Mouse (Mus musculus) hindbrain, embryonic 10.5 days (tissue): Measurements from ENCODE around the gene Ocln. TPM values are rescaled to one million over a fixed set of nuclear protein-coding genes. Genes with fewer than 3 reads are reported as not detected.
A peak's percentile ranks its signal among the peaks of the same experiment; 100 is the strongest.

Experiments used
- DNase-seq: peaks from one replicate; pipeline ENCODE4 v3.0.0-alpha.2; 2017; ENCODE audit warnings: low spot score
- H3K27ac ChIP-seq: fragments of 300-500 bp; sonication (generic); 2 replicates; pipeline ENCODE4 v1.5.1; 2016; ENCODE audit warnings: mild to moderate bottlenecking, moderate library complexity
- H3K27me3 ChIP-seq: fragments of 300-500 bp; sonication (generic); 2 replicates; pipeline ENCODE4 v1.6.1; 2016; ENCODE audit warnings: mild to moderate bottlenecking; ENCODE audit not compliant: poor library complexity, insufficient read depth, severe bottlenecking
- H3K36me3 ChIP-seq: fragments of 300-500 bp; sonication (generic); 2 replicates; pipeline ENCODE4 v1.6.1; 2016; ENCODE audit warnings: mild to moderate bottlenecking, moderate library complexity
- H3K4me1 ChIP-seq: fragments of 300-500 bp; sonication (generic); replicated peaks from 2 replicates; pipeline ENCODE4 v1.6.1; 2016; ENCODE audit warnings: mild to moderate bottlenecking
- H3K4me3 ChIP-seq: fragments of 300-500 bp; sonication (generic); 2 replicates; pipeline ENCODE4 v1.5.1; 2016; ENCODE audit warnings: mild to moderate bottlenecking, moderate library complexity
- H3K9me3 ChIP-seq: fragments of 300-500 bp; sonication (generic); 2 replicates; pipeline ENCODE4 v1.6.1; 2016; ENCODE audit warnings: mild to moderate bottlenecking, moderate library complexity
- WGBS: fragments of 180-500 bp; shearing (Covaris S2); methylation state at CpG from one replicate; pipeline ENCODE4 v1.1.7; 2016; 5-methylcytosine and 5-hydroxymethylcytosine counted together
- polyA plus RNA-seq: library from polyadenylated mRNA; unstranded; fragments of >200 nt; fragmentation: Nextera tagmentation; extraction: Ambion mirVana; gene quantifications from 2 replicates; pipeline ENCODE4 v1.2.1, GENCODE M21; 2016

Gene Ocln
- polyA plus RNA-seq, 1 experiment from 2014 or later: 4.4 TPM

DNA sequence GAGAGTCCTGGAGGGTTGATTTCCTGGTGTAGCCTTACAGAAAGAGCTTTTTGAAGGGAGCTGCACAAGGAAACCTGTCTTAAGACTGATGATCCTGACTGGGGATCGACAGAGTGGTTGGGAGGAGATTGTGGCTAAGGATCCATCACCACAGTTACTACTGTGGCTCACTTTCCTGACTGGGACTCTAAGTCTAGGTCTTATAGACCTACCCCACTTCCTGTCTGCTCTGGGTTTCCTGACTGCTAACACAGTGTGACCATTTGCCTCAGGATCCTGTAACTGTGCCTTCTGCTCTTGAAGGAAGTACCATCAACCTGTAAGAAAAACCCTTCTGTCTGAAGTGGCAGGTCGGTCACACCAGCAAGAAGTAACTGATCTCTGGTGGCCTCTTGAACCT lies 18.2 kb upstream of the Ocln start:
- Histone ChIP-seq H3K27me3 (no peaks in the 10 kb centered on the region), H3K4me3 (no peak overlapping the region), H3K36me3 (no peaks in the 10 kb centered on the region), H3K9me3 (no peaks in the 10 kb centered on the region), H3K4me1 (no peaks in the 10 kb centered on the region), H3K27ac (no peak overlapping the region)
- 84% methylated on average over 2 of the region's 2 CpGs for WGBS
- DNase-seq: no peak

DNA sequence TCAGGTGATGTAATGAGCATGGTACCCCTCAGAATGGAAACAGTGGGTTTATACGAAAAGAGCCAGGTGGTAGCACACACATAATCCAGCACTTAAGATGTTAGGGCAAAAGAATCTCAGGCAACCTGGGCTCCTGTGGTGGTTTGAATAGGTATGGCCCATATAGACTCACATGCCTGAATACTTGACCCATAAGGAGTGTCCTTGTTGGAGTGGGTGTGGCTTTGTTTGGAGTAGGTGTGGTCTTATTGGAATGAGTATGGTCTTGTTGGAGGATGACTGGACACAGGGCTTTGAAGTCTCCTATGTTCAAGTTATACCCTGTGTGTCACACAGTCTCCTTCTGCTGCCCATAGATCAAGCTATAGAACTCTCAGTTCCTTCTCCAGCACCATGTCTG lies 15.8 kb upstream of the Ocln start:
- Histone ChIP-seq H3K4me3 (no peak overlapping the region), H3K27ac (no peak overlapping the region), H3K9me3 (no peaks in the 10 kb centered on the region), H3K36me3 (no peaks in the 10 kb centered on the region), H3K4me1 (no peaks in the 10 kb centered on the region), H3K27me3 (no peaks in the 10 kb centered on the region)
- no peak for DNase-seq
- WGBS: 98% methylated on average over 1 of the region's 1 CpGs

DNA sequence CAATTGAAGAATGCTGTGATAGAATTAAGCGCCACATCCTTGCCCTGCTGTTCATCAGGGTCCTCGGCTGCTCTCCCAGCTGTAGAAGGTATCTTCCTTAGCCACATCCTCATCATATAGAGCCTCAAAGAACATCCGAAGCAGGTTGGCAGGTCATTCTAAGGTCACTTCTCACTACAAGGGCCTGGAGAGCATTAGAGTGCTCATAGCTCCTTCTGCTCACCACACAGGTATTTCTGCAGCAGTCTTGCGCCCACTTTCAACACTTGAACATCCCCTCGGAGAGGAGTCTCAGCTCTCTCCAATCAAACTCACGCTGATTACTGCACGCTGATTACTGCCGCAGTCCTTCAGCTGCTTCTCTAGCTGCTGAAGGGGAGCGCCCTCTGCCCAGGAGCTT lies 6.9 kb upstream of the Ocln start:
- Histone ChIP-seq H3K4me3 (no peak overlapping the region), H3K4me1 (no peaks in the 10 kb centered on the region), H3K9me3 (no peaks in the 10 kb centered on the region), H3K27ac (no peak overlapping the region), H3K36me3 (no peaks in the 10 kb centered on the region), H3K27me3 (peaks cover 7% of the 10 kb centered on the region; the same call in 1 of the 2 replicates)
- WGBS: 79% methylated on average over 9 of the region's 9 CpGs
- DNase-seq: no peak

DNA sequence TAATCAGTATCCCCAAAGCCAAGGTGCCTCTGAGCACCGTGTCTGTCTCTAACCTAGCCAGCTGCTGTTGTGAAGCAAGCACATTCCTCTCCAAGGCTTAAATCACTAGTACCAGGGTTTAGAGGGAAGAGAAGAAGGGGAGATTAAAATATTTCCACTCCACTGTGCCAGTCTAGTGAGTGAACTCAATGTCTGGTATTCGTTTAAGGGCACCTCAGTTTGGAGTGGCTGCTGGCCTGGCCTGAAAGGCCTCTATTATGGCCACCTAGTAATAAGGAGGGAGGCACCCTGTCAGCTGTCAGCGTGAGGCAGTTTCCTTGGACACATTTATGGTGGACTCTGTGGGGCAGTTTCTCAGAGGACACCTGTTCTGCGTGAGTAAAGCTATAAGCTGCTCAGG lies 4.5 kb upstream of the Ocln start:
- Histone ChIP-seq H3K27ac (no peak overlapping the region), H3K27me3 (peaks cover 31% of the 10 kb centered on the region), H3K4me3 (no peak overlapping the region), H3K9me3 (no peaks in the 10 kb centered on the region), H3K4me1 (peaks cover 11% of the 10 kb centered on the region), H3K36me3 (no peaks in the 10 kb centered on the region)
- WGBS: 69% methylated on average over 4 of the region's 4 CpGs
- no peak for DNase-seq

DNA sequence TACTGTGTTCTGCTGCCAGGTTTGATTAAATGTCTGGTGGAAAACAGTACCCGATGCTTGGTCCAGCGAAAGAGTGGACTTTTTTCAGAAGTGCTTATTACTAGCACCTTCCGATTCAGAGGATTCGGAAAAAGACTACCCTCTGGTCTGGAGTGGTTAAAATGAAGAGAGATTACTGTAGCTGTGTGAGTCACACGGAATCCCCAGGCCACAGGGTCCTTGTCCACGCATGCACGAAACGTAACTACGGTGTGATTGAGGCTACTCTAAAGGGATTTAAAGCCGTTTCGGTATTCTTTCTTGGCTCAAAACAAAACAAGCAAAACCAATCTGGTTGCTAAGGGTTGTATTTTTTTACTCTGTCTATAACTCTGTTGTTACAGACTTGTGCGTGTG lies 522 bp upstream of the Ocln start:
- Histone ChIP-seq H3K27me3 (peaks cover 62% of the 10 kb centered on the region), H3K36me3 (no peaks in the 10 kb centered on the region), H3K27ac (0 out of 2 replicates have a peak overlapping the region, but pooled peaks have one; percentile 68), H3K9me3 (no peaks in the 10 kb centered on the region), H3K4me3 (peak overlapping the region; percentile 74), H3K4me1 (peaks cover 21% of the 10 kb centered on the region)
- DNase-seq: no peak
- WGBS: 7% methylated on average over 12 of the region's 12 CpGs

DNA sequence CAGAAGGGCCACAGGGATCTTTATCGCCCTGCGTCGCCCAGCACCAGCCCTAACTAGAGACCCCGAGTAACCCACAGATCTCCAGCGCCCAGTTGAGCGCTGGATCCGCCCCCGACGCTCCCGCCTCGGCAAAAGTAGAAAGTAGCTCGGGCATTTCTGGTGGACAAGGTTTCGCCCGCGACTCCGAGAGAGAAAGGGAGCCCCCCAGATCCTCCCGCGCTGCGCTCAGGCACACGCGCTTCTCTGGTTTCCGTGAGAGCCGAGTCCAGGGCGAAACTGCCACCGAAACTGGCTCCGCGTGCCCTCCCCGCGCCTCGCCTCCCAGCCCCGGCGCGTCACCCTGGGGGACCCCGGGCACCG lies 529 bp downstream of the Ocln start:
- under 1% methylated on average over 35 of the region's 35 CpGs for WGBS
- Histone ChIP-seq H3K27me3 (peaks cover 62% of the 10 kb centered on the region), H3K4me1 (peaks cover 21% of the 10 kb centered on the region), H3K9me3 (no peaks in the 10 kb centered on the region), H3K36me3 (no peaks in the 10 kb centered on the region), H3K4me3 (peak overlapping the region; percentile 74), H3K27ac (peak overlapping the region; percentile 68)
- no peak for DNase-seq

DNA sequence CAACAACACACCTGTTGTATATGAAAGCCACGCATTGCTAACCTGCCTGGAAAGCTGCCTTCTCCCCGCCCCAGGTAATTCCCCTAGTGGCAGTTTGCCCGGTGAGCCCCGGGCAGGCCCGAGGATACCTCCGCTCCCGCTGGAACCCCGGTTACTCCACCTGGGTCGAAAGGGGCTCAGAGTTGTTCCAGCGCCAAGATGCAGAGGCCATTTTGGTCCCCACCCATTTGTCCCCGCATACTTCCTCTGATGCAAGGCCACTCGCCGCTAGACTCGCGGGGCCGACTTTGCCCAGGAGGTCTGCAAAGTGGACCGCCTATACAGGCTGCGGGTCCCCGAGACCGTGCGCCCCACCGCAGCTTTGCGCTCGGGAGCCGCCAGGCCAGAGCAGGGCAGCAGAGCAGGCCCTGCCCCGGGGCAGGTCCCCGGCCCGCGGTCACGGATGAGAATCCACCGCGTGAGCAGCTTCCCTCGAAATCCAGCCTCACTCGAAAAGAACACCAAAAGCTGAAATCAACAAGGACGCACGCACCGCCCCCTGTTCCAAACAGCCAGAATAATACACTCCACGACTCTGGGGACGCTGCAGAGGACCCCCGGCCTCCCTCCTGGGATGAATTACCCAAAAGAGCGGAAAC lies 1.0 kb downstream of the Ocln start:
- WGBS: 1% methylated on average over 41 of the region's 41 CpGs
- H3K36me3 ChIP-seq: no peaks in the 10 kb centered on the region
- peaks cover 62% of the 10 kb centered on the region for H3K27me3 ChIP-seq
- peak overlapping the region; percentile 74 for H3K4me3 ChIP-seq
- peak; percentile 44 for DNase-seq
- H3K27ac ChIP-seq: peak overlapping the region; percentile 68
- H3K9me3 ChIP-seq: no peaks in the 10 kb centered on the region
- peaks cover 21% of the 10 kb centered on the region for H3K4me1 ChIP-seq

DNA sequence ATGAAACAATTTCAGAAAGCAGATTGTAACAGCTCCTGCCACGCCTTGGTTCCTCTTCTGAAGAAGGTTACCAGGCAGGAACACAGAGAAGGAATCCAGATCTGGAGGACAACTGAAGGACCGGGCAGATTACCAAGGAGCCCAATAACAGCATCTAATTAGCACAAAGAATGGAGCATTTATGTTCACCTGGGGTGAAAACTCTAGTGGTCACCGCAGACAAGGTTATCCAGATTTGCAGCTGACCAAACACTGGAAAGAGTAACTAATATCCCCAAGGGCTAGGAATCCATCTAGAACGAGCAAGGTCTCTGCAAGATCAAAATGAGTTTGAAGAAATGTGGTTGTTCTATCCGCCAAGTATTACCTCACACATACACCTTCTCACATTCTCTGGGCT lies 5.2 kb downstream of the Ocln start:
- H3K36me3 ChIP-seq: no peaks in the 10 kb centered on the region
- H3K9me3 ChIP-seq: no peaks in the 10 kb centered on the region
- no peak overlapping the region for H3K27ac ChIP-seq
- no peak for DNase-seq
- 76% methylated on average over 5 of the region's 5 CpGs for WGBS
- H3K27me3 ChIP-seq: peaks cover 33% of the 10 kb centered on the region
- peaks cover 12% of the 10 kb centered on the region for H3K4me1 ChIP-seq
- H3K4me3 ChIP-seq: no peak overlapping the region

DNA sequence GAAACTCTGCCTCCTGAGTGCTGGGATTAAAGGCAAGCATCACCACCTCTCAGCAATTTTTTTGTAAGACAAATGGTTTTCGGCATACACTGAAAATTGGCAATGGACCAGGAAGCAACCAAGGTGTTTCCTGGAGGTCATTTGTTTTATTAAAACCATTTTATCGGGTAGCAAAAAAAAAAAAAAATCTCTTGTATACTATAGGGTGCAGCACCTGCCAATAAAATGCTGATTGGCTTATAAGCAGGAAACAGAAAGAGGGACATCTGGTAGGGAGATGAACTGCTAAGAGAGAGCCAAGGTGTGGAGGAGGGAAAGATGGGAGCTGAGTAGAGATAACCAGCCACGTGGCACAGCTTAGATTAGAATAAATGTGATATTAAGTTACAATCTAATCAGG lies 7.0 kb downstream of the Ocln start:
- no peaks in the 10 kb centered on the region for H3K9me3 ChIP-seq
- H3K4me1 ChIP-seq: no peaks in the 10 kb centered on the region
- 90% methylated on average over 3 of the region's 3 CpGs for WGBS
- H3K4me3 ChIP-seq: no peak overlapping the region
- no peak for DNase-seq
- no peak overlapping the region for H3K27ac ChIP-seq
- peaks cover 16% of the 10 kb centered on the region for H3K27me3 ChIP-seq
- no peaks in the 10 kb centered on the region for H3K36me3 ChIP-seq

DNA sequence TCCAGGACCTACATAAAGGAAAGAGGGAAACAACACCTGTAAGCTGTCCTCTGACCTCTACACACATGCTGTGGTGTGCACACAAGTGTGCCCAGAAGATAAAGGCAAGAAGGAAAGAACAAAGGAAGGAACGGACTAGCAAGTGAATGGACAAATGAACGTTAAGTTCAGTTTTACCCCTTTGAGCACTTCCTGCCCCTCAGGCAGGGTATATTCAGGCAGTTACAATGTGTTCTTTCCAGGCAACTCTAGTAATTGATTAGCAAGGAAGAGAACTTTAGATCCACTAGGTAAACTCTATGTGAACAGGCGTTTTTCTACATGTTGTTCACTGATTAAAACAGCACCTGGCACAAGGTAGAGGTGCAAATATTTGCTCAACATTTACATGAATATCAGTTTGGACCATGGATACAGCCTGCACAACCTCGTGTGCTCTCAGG lies 8.3 kb downstream of the Ocln start:
- WGBS: 78% methylated on average over 4 of the region's 4 CpGs
- no peaks in the 10 kb centered on the region for H3K36me3 ChIP-seq
- H3K27ac ChIP-seq: no peak overlapping the region
- no peaks in the 10 kb centered on the region for H3K4me1 ChIP-seq
- no peaks in the 10 kb centered on the region for H3K9me3 ChIP-seq
- no peak for DNase-seq
- no peak overlapping the region for H3K4me3 ChIP-seq
- H3K27me3 ChIP-seq: peaks cover 3% of the 10 kb centered on the region; the same call in 1 of the 2 replicates

DNA sequence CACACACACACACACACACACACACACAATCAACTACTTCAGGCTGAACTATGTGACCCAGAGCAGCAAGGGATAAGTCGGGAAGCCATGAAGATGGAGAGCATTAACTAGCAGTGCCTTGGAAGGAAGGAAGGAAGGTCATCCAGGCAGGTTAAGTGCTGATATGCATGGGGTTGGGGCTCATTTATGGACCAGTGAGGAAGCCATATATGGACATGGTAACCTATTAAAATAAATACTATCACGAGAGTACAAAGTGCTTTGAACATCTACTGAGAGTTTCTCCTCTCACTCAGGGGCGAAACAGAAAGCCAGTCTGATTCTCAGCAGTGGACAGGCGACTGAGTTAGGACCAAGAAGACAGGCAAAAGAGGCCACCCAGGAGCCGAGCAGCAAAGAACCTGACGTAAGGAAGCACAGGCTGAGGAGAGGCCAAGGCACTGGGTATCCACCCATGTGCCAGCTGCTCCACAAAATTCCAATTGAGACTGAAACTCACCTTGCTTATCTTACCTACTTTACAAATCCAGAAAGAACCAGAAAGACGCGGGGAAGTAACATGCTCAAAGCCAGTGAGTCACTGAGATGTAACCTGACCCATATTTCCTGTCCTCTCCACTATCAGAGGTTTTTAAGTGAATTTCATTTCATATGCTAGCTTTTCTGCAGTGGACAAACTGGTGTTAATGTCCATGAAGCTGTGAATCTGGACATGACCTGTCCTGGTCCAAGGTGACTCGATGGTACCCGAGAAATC lies 9.3 kb downstream of the Ocln start:
- no peaks in the 10 kb centered on the region for H3K27me3 ChIP-seq
- H3K27ac ChIP-seq: no peak overlapping the region
- WGBS: 82% methylated on average over 10 of the region's 10 CpGs
- H3K4me3 ChIP-seq: no peak overlapping the region
- no peaks in the 10 kb centered on the region for H3K36me3 ChIP-seq
- no peak for DNase-seq
- H3K9me3 ChIP-seq: no peaks in the 10 kb centered on the region
- H3K4me1 ChIP-seq: no peaks in the 10 kb centered on the region

DNA sequence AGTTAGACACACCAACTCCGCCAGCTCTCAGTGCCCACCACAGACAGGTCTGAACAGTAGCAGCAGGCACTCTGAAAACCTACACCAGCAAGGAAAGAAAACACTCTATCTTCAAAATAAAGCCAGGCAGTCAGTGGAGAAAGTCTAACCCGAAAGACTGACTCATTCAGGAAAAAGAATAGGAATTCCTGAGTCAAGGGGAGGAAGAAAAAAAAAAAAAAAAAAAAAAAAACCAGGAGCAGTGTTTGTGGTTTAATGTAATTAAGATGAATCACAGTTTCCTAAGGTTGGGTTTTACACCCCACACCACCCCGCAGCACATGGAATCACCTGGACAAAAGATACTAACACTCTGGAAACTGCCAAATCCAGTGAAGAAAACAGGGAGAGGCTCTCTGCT lies 16.4 kb downstream of the Ocln start:
- Histone ChIP-seq H3K27ac (no peak overlapping the region), H3K27me3 (no peaks in the 10 kb centered on the region), H3K9me3 (no peaks in the 10 kb centered on the region), H3K36me3 (no peaks in the 10 kb centered on the region), H3K4me1 (no peaks in the 10 kb centered on the region), H3K4me3 (no peak overlapping the region)
- 86% methylated on average over 3 of the region's 3 CpGs for WGBS
- no peak for DNase-seq

DNA sequence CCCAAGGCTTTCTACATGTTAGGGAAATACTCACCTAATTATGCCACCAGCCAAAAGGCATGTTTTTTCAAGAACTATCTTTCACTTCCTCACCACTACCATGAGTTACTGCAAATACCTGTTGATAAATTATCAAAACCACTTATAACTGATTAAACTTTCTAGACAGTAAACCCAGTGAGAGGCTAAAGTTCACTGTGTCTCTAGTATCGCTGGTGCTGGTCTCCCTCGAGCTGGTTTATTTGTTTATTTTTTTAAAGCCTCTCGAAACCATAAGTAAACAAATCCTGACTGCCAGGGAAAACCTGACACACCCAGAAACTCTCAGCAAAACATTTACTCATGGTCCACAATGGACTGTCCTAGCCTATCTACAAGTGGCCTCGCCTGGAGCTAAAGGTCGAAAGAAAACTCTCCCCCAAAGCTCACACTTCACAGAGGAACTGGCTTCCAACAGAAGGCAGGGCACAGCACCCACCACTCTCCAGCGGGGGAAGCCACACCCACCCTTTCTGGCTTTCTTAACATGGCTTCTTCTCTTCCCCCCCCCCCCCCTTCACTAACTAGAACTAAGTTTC lies 19.6 kb downstream of the Ocln start:
- 64% methylated on average over 6 of the region's 6 CpGs for WGBS
- Histone ChIP-seq H3K27me3 (no peaks in the 10 kb centered on the region), H3K9me3 (0 out of 2 replicates have a peak, but pooled peaks cover 6% of the 10 kb centered on the region)

More for the DNA sequence above, 19.6 kb downstream of the Ocln start:
- H3K4me3 ChIP-seq: no peak overlapping the region
- no peak overlapping the region for H3K27ac ChIP-seq
- H3K36me3 ChIP-seq: no peaks in the 10 kb centered on the region
- H3K4me1 ChIP-seq: no peaks in the 10 kb centered on the region
- DNase-seq: no peak
